Mouse (Mus musculus) bone marrow, adult 2 months (tissue): ENCODE data around the gene Btbd19.

ENCODE experiments used
- CTCF ChIP-seq: fragments of 200-500 bp; IDR thresholded peaks from 2 replicates; pipeline ENCODE4 v1.5.1; 2011; ENCODE audit warnings: low read length, control low read depth; ENCODE audit not compliant: control insufficient read depth, insufficient read depth
- POLR2A ChIP-seq: fragments of 200-500 bp; IDR thresholded peaks from 2 replicates; pipeline ENCODE4 v1.6.1; 2011; ENCODE audit warnings: low read depth, mild to moderate bottlenecking, control low read depth, low read length, borderline replicate concordance; ENCODE audit not compliant: control insufficient read depth

DNA sequence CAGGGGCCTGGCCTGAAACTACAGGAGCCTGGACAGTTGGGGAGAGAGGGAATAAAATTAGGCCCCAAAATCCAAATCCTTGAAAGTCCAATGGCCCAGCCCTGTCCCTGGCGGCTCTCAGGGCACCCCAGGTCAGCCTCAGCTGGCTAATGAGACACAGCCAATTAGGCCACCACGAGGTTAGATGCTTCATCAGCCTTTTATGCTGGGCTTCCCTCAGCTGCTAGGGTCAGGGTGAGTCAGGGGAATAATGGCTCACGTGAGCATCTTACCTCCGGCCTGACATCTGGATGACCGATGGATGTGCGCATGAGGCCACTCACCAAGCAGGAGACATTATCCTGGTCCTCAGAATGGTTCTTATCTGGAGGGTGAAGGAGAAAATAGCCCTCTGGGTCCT lies 5.3 kb upstream of the Btbd19 start:
- TF ChIP-seq POLR2A (no peak), CTCF (no peak)
